Mouse (Mus musculus) cerebellum, adult (tissue): Measurements from ENCODE around the gene Taf15.

ENCODE experiments used
- ATAC-seq: cut with Nextera tagmentation; 2 replicates; pipeline ENCODE4 v1.9.2; 2017; ENCODE audit warnings: mild to moderate bottlenecking, moderate library complexity, mixed read lengths; ENCODE audit not compliant: insufficient number of reproducible peaks, low FRiP score, low TSS enrichment

Taf15 gene

GRCm38 (mm10) chr11:83455608-83456007 lies 17.3 kb upstream of the Taf15 start:
- ATAC-seq: no peak

GRCm38 (mm10) chr11:83457257-83457656 lies 15.6 kb upstream of the Taf15 start:
- ATAC-seq: no peak

- no peak for ATAC-seq
Observed at GRCm38 (mm10) chr11:83457912-83458601, 14.8 kb upstream of the Taf15 start.

DNA sequence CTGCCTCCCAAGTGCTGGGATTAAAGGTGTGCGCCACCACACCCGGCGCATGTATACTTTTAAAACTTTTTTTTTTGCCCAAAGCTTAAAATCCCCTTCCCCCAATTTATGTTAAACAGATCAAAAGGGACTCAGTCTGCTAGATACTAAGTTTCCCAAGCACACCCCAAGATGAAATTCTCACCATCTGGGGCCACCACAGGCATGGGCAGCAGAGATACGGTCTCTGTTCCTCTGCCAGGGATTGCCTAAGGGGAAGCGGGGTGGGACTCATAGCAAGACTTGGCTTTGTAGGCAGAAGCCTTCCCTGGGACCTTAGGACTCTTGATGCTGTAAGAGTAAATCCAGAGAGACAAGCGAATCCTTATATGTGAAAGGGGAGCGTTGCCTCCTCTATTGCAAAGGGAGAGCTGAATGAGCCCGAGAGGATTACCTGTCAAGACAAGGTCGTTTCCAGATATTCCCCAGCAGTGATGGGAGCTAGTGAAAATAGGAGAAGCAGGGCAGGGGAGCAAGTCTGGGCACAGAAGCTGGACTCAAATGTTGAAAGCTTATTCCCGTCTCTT lies 11.3 kb upstream of the Taf15 start:
- ATAC-seq: no peak

- ATAC-seq: 0 out of 2 replicates have a peak, but pooled peaks have one; percentile 45
Observed at GRCm38 (mm10) chr11:83462711-83463244, 10.1 kb upstream of the Taf15 start, which contains the start of gene Mmp28. Gene Mmp28 (minus strand): TSS chr11:83463071.

DNA sequence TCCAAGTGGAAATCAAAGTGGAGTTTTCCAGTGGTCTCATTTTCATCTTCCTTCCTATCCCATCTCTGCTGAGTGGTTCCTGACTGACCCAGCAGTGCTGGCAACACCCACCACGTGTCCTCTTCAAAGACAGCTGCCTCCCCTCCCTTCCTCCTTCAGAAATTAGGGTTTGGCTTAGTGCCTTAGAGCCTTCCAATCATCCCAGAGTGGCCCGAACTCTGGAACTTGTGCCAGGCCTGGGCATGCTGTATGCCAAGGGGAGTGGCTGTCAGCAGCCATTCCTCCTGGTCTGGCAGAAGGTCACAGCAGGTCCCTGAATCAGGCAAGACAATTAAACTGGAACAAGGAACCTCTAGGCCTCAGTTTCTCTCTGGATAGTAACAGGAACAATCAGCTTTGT lies 6.9 kb upstream of the Taf15 start:
- ATAC-seq: peak; percentile 78

DNA sequence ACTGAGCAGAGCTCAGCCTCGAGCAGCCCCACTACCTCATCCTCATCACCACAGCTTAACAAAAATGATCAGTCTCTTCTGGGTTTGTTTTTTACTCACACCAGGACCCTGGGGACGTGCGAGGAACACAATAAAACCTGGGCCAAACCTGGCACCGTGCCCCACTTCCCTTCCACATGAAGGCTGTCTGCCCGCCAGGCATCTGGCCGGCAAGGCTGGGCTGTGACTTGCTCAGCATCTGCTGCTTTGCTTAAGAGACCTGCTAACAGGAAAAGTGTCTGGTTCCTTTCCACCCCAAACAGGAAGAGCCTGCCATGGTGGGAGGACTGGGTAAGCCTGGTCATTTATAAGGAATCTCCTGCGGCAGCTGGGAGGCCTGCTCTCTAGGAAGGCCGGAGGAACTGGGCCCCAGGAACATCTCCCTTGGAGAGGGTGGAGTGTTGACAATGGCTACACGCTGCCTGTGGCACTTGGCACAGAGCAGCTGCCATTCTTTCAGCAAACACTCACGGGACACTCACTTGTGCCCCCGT lies 5.7 kb upstream of the Taf15 start:
- ATAC-seq: no peak

GRCm38 (mm10) chr11:83468765-83469164 lies 4.1 kb upstream of the Taf15 start:
- ATAC-seq: no peak

DNA sequence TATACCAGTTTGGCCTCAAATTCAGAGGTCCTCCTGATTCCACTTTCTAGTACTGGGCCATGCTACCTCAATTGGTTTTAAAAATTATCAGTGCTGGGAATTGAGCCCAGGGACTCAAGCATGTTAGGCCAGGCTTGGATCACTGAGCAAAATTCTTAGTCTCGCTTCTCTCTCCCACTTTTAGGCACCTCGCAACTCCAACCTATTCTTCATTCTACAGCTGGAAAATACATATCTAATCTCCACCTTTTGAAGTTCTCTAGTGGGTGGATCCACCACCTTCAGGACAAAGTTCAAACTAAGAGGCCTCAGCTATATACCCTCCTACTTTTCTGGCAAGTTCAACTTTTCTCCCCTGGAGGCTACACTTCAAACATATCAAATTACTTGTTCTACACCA lies 1.1 kb upstream of the Taf15 start:
- ATAC-seq: no peak

- no peak for ATAC-seq
Observed at GRCm38 (mm10) chr11:83473235-83474016, 540 bp downstream of the Taf15 start.

- no peak for ATAC-seq
Observed at GRCm38 (mm10) chr11:83491488-83491887, 18.6 kb downstream of the Taf15 start.

DNA sequence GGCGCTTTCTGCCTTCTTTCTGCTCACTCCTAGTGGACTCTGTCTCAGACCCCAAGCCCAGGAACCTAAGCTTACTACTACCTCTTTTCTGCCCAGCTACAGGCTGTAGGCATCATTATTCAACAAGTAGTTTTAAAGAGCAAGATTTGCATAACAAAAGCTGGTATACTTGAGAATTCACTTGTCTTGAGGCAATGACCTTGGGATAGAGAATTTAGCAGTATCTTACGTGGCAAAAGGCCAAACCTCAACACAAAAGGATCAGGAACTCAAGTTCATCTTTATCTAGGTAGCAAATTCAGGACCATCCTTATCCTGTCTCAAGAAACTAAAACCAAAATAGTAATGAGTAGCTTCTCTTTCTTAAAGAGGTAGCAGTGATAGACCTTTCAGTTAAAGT lies 22.7 kb downstream of the Taf15 start:
- no peak for ATAC-seq

DNA sequence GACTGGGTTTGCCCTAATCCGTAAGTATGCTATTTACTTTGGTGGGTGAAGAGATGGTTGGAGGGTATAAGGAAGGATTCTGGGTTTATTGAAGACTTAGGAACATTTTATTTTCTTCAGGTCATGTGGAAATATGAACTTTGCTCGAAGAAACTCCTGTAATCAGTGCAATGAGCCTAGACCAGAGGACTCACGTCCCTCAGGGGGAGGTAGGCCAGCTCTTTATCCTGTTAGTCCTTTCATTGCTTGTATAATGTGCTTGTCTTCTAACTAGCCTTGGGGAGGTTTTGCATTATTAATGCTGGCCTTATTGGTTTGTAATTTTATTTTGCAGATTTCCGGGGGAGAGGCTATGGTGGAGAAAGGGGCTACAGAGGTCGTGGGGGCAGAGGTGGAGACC lies 31.4 kb downstream of the Taf15 start:
- no peak for ATAC-seq

- no peak for ATAC-seq
Observed at GRCm38 (mm10) chr11:83509521-83509920, 36.6 kb downstream of the Taf15 start.

- ATAC-seq: no peak
Observed at GRCm38 (mm10) chr11:83517153-83517552, 44.3 kb downstream of the Taf15 start.

- ATAC-seq: no peak
Observed at GRCm38 (mm10) chr11:83518371-83518770, 45.5 kb downstream of the Taf15 start.

DNA sequence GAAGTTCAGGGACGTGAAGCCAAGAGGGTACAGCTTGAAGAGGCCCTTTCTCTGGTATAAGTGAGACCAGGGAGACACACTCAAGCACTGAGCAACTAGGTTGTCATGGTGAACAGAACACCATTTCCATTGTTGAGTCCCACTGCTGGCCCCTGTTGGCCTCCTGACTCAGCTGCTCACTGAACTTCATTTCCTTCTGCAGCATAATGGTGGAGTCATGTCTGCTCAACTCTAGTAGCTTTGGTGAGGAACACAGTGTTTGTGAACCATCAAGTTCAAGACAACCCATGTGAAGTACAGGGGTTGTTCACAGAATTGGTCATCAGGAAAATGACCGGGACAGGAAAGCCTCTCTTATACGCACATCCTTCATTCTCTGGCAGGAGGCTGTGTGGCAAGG lies 49.2 kb downstream of the Taf15 start, which contains the start of gene Heatr9:
Heatr9 (minus strand) TSS at position 101 of the 400 bp plus-strand sequence.
- no peak for ATAC-seq

DNA sequence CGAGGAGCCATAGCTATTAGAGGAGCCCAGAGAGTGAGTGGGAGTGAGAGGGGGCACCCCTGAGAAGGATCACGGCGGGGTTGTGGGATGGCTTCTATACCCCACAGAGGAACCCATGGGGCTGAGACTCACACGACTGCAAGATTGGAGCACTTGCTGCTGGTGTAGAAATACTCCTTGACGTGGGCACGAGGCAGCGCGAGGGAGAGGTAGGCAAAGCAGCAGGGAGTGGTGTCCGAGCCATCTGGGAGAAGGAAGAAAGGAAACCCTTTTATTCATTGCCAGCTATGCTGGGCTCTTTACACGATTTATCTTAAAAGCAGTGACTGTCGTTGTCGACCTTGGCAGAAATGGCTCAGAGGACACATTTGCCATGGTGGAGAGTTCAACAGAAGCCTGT lies 56.1 kb downstream of the Taf15 start:
- no peak for ATAC-seq

DNA sequence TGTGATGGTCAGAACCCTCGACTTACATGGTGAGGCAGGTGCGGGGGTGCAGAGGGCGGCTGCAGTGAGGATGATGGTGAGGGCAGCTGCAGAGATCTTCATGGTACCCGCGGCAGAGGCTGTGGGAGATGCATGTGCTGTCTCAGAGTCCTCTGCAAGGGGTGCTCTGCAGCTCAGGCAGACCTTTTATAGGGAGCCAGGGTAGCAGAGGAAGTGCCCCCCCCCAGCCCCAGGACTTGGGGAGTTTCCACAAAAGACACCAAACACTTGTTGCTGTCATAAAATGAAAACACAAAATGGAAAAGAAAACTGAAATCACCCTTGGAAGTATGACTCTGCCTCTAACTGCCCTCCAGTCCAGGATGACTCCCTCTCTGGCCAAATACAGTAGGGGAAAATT lies 57.5 kb downstream of the Taf15 start, which contains the start of gene Ccl5:
Ccl5 (minus strand) TSS at position 159 of the 400 bp plus-strand sequence.
- no peak for ATAC-seq

DNA sequence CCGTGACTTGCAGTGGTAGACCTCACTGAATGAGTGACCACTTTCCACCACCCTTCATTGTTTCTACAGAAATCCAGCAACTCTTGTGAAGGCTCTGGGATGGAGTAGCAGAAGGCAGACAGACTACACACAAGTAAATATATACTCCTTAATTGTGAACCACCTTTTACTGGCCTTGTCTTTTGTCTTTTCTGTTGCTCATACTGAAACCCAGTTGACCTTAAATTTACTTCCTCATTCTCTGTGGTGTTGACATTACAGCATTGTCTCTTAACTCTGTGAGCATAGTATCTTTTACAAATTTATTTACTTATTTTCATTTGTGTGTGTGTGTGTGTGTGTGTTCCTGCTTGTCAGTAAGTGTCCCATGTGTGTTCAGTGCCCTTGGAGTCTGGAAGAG lies 60.3 kb downstream of the Taf15 start:
- no peak for ATAC-seq

GRCm38 (mm10) chr11:83534143-83534542 lies 61.3 kb downstream of the Taf15 start:
- no peak for ATAC-seq
